Mouse (Mus musculus) urinary bladder, postnatal 14 days (tissue): ENCODE data around the gene Gm11639.
"Not testable (repeated sequence)": the region's sequence is repeated elsewhere in the genome, so short reads cannot be mapped to it uniquely, and the experiment has no call there.

ENCODE experiments used
- DNase-seq: peaks from one replicate; pipeline ENCODE4 v3.0.0; 2021; ENCODE audit warnings: low spot score

The Gm11639 gene

GRCm38 (mm10) chr11:105112448-105112847 is 426.9 kb downstream of the Gm11639 start:
- not testable (repeated sequence) for DNase-seq

GRCm38 (mm10) chr11:105117814-105118213 is 432.3 kb downstream of the Gm11639 start:
- DNase-seq = no peak

GRCm38 (mm10) chr11:105120551-105121061 is 435.1 kb downstream of the Gm11639 start:
- no peak for DNase-seq

- DNase-seq = not testable (repeated sequence)
Observed at GRCm38 (mm10) chr11:105121792-105122191, 436.3 kb downstream of the Gm11639 start.

- DNase-seq = peak; percentile 41
Observed at GRCm38 (mm10) chr11:105123986-105124385, 438.5 kb downstream of the Gm11639 start.

- DNase-seq = peak; percentile 88
Observed at GRCm38 (mm10) chr11:105125735-105126519, 440.4 kb downstream of the Gm11639 start, which contains the start of gene Mettl2. Gene Mettl2, plus strand, starts transcription at chr11:105126425.

- DNase-seq = no peak
Observed at GRCm38 (mm10) chr11:105126520-105127029, 441.1 kb downstream of the Gm11639 start.

GRCm38 (mm10) chr11:105135692-105136091 is 450.2 kb downstream of the Gm11639 start:
- no peak for DNase-seq

GRCm38 (mm10) chr11:105137255-105137654 is 451.7 kb downstream of the Gm11639 start:
- not testable (repeated sequence) for DNase-seq

GRCm38 (mm10) chr11:105140512-105140911 is 455.0 kb downstream of the Gm11639 start:
- DNase-seq = not testable (repeated sequence)

GRCm38 (mm10) chr11:105141115-105141514 is 455.6 kb downstream of the Gm11639 start:
- DNase-seq = no peak

- no peak for DNase-seq
Observed at GRCm38 (mm10) chr11:105143564-105143963, 458.1 kb downstream of the Gm11639 start.

- DNase-seq = no peak
Observed at GRCm38 (mm10) chr11:105144084-105144483, 458.6 kb downstream of the Gm11639 start.

- DNase-seq = no peak
Observed at GRCm38 (mm10) chr11:105144508-105145210, 459.2 kb downstream of the Gm11639 start.

GRCm38 (mm10) chr11:105145211-105145610 is 459.7 kb downstream of the Gm11639 start:
- DNase-seq = no peak

- DNase-seq = no peak
Observed at GRCm38 (mm10) chr11:105146593-105146992, 461.1 kb downstream of the Gm11639 start, which contains the start of gene Gm10842. Gene Gm10842, plus strand, starts transcription at chr11:105146893.

- no peak for DNase-seq
Observed at GRCm38 (mm10) chr11:105149353-105149752, 463.8 kb downstream of the Gm11639 start.

GRCm38 (mm10) chr11:105149766-105150165 is 464.3 kb downstream of the Gm11639 start:
- no peak for DNase-seq

- no peak for DNase-seq
Observed at GRCm38 (mm10) chr11:105150691-105151090, 465.2 kb downstream of the Gm11639 start.

GRCm38 (mm10) chr11:105151226-105152016 is 465.9 kb downstream of the Gm11639 start:
- DNase-seq = no peak

- no peak for DNase-seq
Observed at GRCm38 (mm10) chr11:105152017-105152300, 466.5 kb downstream of the Gm11639 start.

GRCm38 (mm10) chr11:105152357-105152899 is 466.9 kb downstream of the Gm11639 start:
- DNase-seq = no peak
